Mouse (Mus musculus): ENCODE results near the gene Exoc4. TPM values are rescaled to one million over a fixed set of nuclear protein-coding genes. Genes with fewer than 3 reads are reported as not detected.

Exoc4 gene
- total and polyA plus RNA-seq, 2 experiments = 3.7 to 28.0 TPM

DNA sequence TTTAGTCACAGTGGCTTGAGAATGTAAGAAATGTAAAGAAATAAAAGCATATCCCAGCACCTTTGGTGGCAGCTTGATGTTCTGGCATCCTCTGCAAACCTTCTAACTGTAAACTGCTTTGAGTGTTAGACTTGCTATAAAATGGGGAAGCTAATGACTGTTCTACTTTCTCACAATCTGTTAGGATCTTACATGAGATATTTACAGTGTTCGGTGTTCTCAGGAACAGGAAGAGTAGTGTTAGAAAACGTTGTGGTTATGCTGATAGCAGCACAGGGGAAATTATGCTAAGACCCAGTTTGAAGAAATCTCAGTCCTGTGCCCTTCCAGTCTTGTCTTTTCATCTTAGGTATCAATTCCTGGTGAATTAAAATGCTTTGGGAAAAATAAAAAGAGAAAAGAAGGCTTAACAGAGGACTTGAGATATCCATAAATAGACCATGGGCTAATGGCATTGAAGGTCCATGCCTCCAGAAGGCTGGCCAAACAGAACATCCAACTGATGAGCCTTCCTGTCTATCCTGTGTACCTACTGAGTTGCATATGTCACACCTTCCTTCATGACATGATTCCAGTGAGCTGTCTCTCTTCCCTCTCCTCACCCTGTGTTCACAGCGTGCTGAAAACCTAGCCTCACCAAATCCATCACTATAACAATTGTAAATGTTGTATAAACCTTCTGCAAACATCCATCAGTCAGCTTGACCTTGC lies 557.3 kb downstream of the Exoc4 start:
- Histone ChIP-seq H3K27ac (replicated peaks; ENCODE audit: insufficient read depth, low read depth, low read length) (no peak overlapping the region), H3K4me3 (ENCODE audit: insufficient read depth, low read depth, low read length) (no peak overlapping the region), H3K9ac (ENCODE audit: low read depth, low read length) (no peak overlapping the region), H3K36me3 (ENCODE audit: control insufficient read depth, insufficient read depth, low read length) (no peaks in the 10 kb centered on the region), H3K4me1 (ENCODE audit: control insufficient read depth, insufficient read depth, low read length) (no peaks in the 10 kb centered on the region), H3K27me3 (ENCODE audit: control insufficient read depth, insufficient read depth, low read length) (no peaks in the 10 kb centered on the region), H3K79me2 (ENCODE audit: control insufficient read depth, insufficient read depth, low read length) (no peaks in the 10 kb centered on the region)
- 67% methylated on average over 3 of the region's 3 CpGs for WGBS
- TF ChIP-seq POLR2A (IDR thresholded peaks at IDR 0.05; ENCODE audit: extremely low read depth, insufficient read depth, low read length) (no peak), CTCF (IDR thresholded peaks at IDR 0.05; ENCODE audit: low read depth, low read length) (no peak)
- DNase-seq (ENCODE audit: extremely low read depth, low read depth, low spot score) = no peak

- Histone ChIP-seq H3K27me3 (ENCODE audit: control insufficient read depth, insufficient read depth, low read length) (no peaks in the 10 kb centered on the region), H3K4me1 (ENCODE audit: control insufficient read depth, insufficient read depth, low read length) (0 out of 2 replicates have a peak, but pooled peaks cover 3% of the 10 kb centered on the region), H3K27ac (replicated peaks; ENCODE audit: insufficient read depth, low read depth, low read length) (no peak overlapping the region), H3K9ac (ENCODE audit: low read depth, low read length) (no peak overlapping the region), H3K4me3 (ENCODE audit: insufficient read depth, low read depth, low read length) (no peak overlapping the region), H3K79me2 (ENCODE audit: control insufficient read depth, insufficient read depth, low read length) (no peaks in the 10 kb centered on the region), H3K36me3 (ENCODE audit: control insufficient read depth, insufficient read depth, low read length) (no peaks in the 10 kb centered on the region)
- whole genome bisulfite sequencing = 59% methylated on average over 2 of the region's 2 CpGs
- no peak for TF ChIP-seq POLR2A (IDR thresholded peaks at IDR 0.05; ENCODE audit: extremely low read depth, insufficient read depth, low read length)
- TF ChIP-seq CTCF (IDR thresholded peaks at IDR 0.05; ENCODE audit: low read depth, low read length) = no peak
- no peak for DNase-seq (ENCODE audit: extremely low read depth, low read depth, low spot score)
These were observed 565.5 kb downstream of the Exoc4 start for GRCm38 (mm10) chr6:33814386-33814785.

DNA sequence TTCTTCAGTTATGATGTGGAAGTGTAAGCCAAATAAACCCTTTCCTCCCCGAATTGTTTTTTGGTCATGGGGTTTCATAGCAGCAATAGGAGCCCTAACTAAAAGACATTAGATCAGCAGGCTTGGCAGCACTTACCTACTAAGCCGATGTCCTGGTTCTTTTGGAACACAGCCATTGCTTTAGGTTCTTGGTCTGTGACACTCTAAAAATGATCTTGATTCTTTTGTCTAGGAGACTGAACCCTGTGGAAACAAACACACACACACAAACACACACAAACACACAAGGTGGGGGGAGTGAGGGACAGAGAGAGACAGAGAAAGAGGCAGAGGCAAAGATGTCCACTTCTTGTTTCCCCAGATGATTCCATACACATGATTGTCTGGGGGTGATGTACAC lies 574.3 kb downstream of the Exoc4 start:
- Histone ChIP-seq H3K4me3 (ENCODE audit: insufficient read depth, low read depth, low read length) (no peak overlapping the region), H3K9ac (ENCODE audit: low read depth, low read length) (no peak overlapping the region), H3K36me3 (ENCODE audit: control insufficient read depth, insufficient read depth, low read length) (0 out of 2 replicates have a peak, but pooled peaks cover 2% of the 10 kb centered on the region), H3K27me3 (ENCODE audit: control insufficient read depth, insufficient read depth, low read length) (no peaks in the 10 kb centered on the region), H3K79me2 (ENCODE audit: control insufficient read depth, insufficient read depth, low read length) (no peaks in the 10 kb centered on the region), H3K4me1 (ENCODE audit: control insufficient read depth, insufficient read depth, low read length) (peaks cover 2% of the 10 kb centered on the region; the same call in 1 of the 2 replicates), H3K27ac (replicated peaks; ENCODE audit: insufficient read depth, low read depth, low read length) (no peak overlapping the region)
- 80% methylated on average over 2 of the region's 2 CpGs for WGBS
- TF ChIP-seq POLR2A (IDR thresholded peaks at IDR 0.05; ENCODE audit: extremely low read depth, insufficient read depth, low read length) = no peak
- TF ChIP-seq CTCF (IDR thresholded peaks at IDR 0.05; ENCODE audit: low read depth, low read length) = no peak
- DNase-seq (ENCODE audit: extremely low read depth, low read depth, low spot score) = no peak

GRCm38 (mm10) chr6:33823777-33824302 lies 575.0 kb downstream of the Exoc4 start:
- 57% methylated on average over 6 of the region's 6 CpGs for WGBS
- Histone ChIP-seq H3K27ac (replicated peaks; ENCODE audit: insufficient read depth, low read depth, low read length) (0 out of 2 replicates have a peak overlapping the region, but pooled peaks have one; percentile 41), H3K9ac (ENCODE audit: low read depth, low read length) (no peak overlapping the region), H3K4me1 (ENCODE audit: control insufficient read depth, insufficient read depth, low read length) (peaks cover 2% of the 10 kb centered on the region; the same call in 1 of the 2 replicates), H3K27me3 (ENCODE audit: control insufficient read depth, insufficient read depth, low read length) (no peaks in the 10 kb centered on the region), H3K79me2 (ENCODE audit: control insufficient read depth, insufficient read depth, low read length) (no peaks in the 10 kb centered on the region), H3K36me3 (ENCODE audit: control insufficient read depth, insufficient read depth, low read length) (0 out of 2 replicates have a peak, but pooled peaks cover 2% of the 10 kb centered on the region), H3K4me3 (ENCODE audit: insufficient read depth, low read depth, low read length) (no peak overlapping the region)
- no peak for TF ChIP-seq POLR2A (IDR thresholded peaks at IDR 0.05; ENCODE audit: extremely low read depth, insufficient read depth, low read length)
- no peak for TF ChIP-seq CTCF (IDR thresholded peaks at IDR 0.05; ENCODE audit: low read depth, low read length)
- peak; percentile 37 for DNase-seq (ENCODE audit: extremely low read depth, low read depth, low spot score)

DNA sequence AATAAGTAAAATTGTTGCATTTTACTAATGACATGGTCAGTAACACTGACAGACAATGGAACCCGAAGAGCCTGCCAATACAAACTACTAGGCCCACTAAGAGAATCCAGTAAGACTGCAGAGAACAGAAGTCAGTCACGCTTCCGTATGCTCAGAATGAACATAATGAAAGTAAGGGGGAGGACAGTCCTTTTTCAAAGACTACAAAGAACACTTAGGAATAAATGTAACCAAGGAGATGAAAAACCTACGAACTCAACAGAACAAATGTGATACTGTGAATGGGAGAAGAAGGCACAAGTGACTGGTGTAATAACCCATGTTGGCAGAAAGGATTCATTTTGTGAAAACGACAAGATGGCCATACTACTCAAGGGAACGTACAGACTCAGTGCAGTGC lies 579.6 kb downstream of the Exoc4 start:
- Histone ChIP-seq H3K4me1 (ENCODE audit: control insufficient read depth, insufficient read depth, low read length) (peaks cover 2% of the 10 kb centered on the region; the same call in 1 of the 2 replicates), H3K79me2 (ENCODE audit: control insufficient read depth, insufficient read depth, low read length) (no peaks in the 10 kb centered on the region), H3K27ac (replicated peaks; ENCODE audit: insufficient read depth, low read depth, low read length) (no peak overlapping the region), H3K36me3 (ENCODE audit: control insufficient read depth, insufficient read depth, low read length) (no peaks in the 10 kb centered on the region), H3K9ac (ENCODE audit: low read depth, low read length) (no peak overlapping the region), H3K4me3 (ENCODE audit: insufficient read depth, low read depth, low read length) (no peak overlapping the region), H3K27me3 (ENCODE audit: control insufficient read depth, insufficient read depth, low read length) (no peaks in the 10 kb centered on the region)
- no peak for DNase-seq (ENCODE audit: extremely low read depth, low read depth, low spot score)
- TF ChIP-seq POLR2A (IDR thresholded peaks at IDR 0.05; ENCODE audit: extremely low read depth, insufficient read depth, low read length) (no peak), CTCF (IDR thresholded peaks at IDR 0.05; ENCODE audit: low read depth, low read length) (no peak)
- WGBS = 97% methylated on average over 6 of the region's 6 CpGs

DNA sequence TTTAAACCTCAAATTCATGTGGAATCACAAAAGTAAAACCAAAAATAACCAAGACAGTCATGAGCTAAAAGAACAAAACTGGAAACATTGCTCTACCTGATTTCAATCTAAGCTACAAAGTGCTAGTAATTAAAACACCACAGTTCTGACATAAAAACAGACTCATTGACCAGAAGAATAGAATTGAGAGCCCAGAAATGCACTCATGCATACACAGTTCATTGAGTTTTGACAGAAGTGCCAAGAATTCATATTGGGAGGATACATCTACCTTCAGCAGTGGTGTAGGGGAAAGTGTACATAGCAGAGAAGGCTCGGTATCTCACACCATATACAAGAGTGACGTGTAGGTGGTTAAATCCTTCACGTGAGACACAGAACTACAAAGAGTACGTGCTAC lies 580.4 kb downstream of the Exoc4 start:
- WGBS = 98% methylated on average over 4 of the region's 4 CpGs
- no peak overlapping the region for H3K9ac ChIP-seq (ENCODE audit: low read depth, low read length)
- H3K79me2 ChIP-seq (ENCODE audit: control insufficient read depth, insufficient read depth, low read length) = no peaks in the 10 kb centered on the region
- no peak overlapping the region for H3K4me3 ChIP-seq (ENCODE audit: insufficient read depth, low read depth, low read length)
- no peaks in the 10 kb centered on the region for H3K4me1 ChIP-seq (ENCODE audit: control insufficient read depth, insufficient read depth, low read length)
- H3K27ac ChIP-seq (replicated peaks; ENCODE audit: insufficient read depth, low read depth, low read length) = no peak overlapping the region
- DNase-seq (ENCODE audit: extremely low read depth, low read depth, low spot score) = no peak
- TF ChIP-seq CTCF (IDR thresholded peaks at IDR 0.05; ENCODE audit: low read depth, low read length) (no peak), POLR2A (IDR thresholded peaks at IDR 0.05; ENCODE audit: extremely low read depth, insufficient read depth, low read length) (no peak)
- H3K36me3 ChIP-seq (ENCODE audit: control insufficient read depth, insufficient read depth, low read length) = no peaks in the 10 kb centered on the region
- H3K27me3 ChIP-seq (ENCODE audit: control insufficient read depth, insufficient read depth, low read length) = no peaks in the 10 kb centered on the region

Measured in liver, adult 2 months (tissue).